Mouse (Mus musculus) E14TG2a.4 (cell line): Measurements from ENCODE around the gene Camk1d.

Experiments
- H3K27me3 ChIP-seq: 2 replicates; pipeline ENCODE4 v1.6.1; 2014; ENCODE audit warnings: low read length, control low read depth; ENCODE audit not compliant: insufficient read depth
- H3K36me3 ChIP-seq: 2 replicates; pipeline ENCODE4 v1.6.1; 2014; ENCODE audit warnings: low read length, control low read depth; ENCODE audit not compliant: insufficient read depth
- H3K4me1 ChIP-seq: replicated peaks from 2 replicates; pipeline ENCODE4 v1.6.1; 2014; ENCODE audit warnings: low read depth, low read length, control low read depth
- H3K4me3 ChIP-seq: replicated peaks from 2 replicates; pipeline ENCODE4 v1.5.1; 2014; ENCODE audit warnings: mild to moderate bottlenecking, low read length
- H3K9me3 ChIP-seq: 2 replicates; pipeline ENCODE4 v1.6.1; 2014; ENCODE audit warnings: low read length, control low read depth
- CTCF ChIP-seq: conservative IDR thresholded peaks from 2 replicates; pipeline ENCODE4 v1.5.1; 2014; ENCODE audit warnings: low read length
- NANOG ChIP-seq: IDR thresholded peaks from 2 replicates; pipeline ENCODE4 v1.6.1; 2014; ENCODE audit warnings: borderline replicate concordance, low read length, mixed read lengths
- POU5F1 ChIP-seq: IDR thresholded peaks from 2 replicates; pipeline ENCODE4 v1.6.1; 2014; ENCODE audit warnings: low read length, borderline replicate concordance

Gene Camk1d

GRCm38 (mm10) chr2:5700931-5701330 is 13.4 kb downstream of the Camk1d start:
- TF ChIP-seq POU5F1 (no peak), NANOG (no peak), CTCF (no peak)

GRCm38 (mm10) chr2:5698451-5698850 is 15.9 kb downstream of the Camk1d start:
- no peaks in the 10 kb centered on the region for H3K9me3 ChIP-seq
- no peaks in the 10 kb centered on the region for H3K27me3 ChIP-seq
- TF ChIP-seq POU5F1 (no peak), CTCF (no peak), NANOG (no peak)
- peaks cover 64% of the 10 kb centered on the region for H3K4me1 ChIP-seq
- H3K36me3 ChIP-seq = no peaks in the 10 kb centered on the region
- H3K4me3 ChIP-seq = no peak overlapping the region

More at GRCm38 (mm10) chr2:5700931-5701330, 13.4 kb downstream of the Camk1d start:
- no peak overlapping the region for H3K4me3 ChIP-seq
- no peaks in the 10 kb centered on the region for H3K36me3 ChIP-seq
- no peaks in the 10 kb centered on the region for H3K9me3 ChIP-seq
- peaks cover 45% of the 10 kb centered on the region for H3K4me1 ChIP-seq
- H3K27me3 ChIP-seq = no peaks in the 10 kb centered on the region

- no peak overlapping the region for H3K4me3 ChIP-seq
- no peaks in the 10 kb centered on the region for H3K27me3 ChIP-seq
- TF ChIP-seq CTCF = no peak
- no peak for TF ChIP-seq NANOG
- no peak for TF ChIP-seq POU5F1
- H3K36me3 ChIP-seq = no peaks in the 10 kb centered on the region
- H3K9me3 ChIP-seq = no peaks in the 10 kb centered on the region
- peaks cover 51% of the 10 kb centered on the region for H3K4me1 ChIP-seq
Measured at GRCm38 (mm10) chr2:5694094-5694493, 20.2 kb downstream of the Camk1d start.

DNA sequence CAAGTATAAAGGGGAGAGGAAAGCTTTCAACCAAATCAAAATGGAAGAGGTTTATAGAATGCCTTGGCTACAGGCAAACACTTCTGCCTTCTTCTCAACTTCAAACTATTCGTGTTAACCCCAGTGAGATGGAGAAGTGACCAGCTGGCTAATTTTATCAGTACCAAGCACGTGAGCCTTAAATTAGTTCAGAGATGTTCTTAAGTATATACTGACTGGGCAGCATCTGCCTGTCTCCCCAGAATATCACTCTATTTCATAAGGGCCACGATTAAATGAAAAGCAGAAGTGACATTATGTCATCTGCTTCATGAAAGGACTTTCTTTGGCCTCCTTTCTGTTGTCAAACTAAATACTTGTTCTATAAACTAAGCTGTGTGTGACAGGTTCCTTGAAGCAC is 22.6 kb downstream of the Camk1d start:
- peaks cover 33% of the 10 kb centered on the region for H3K4me1 ChIP-seq
- no peaks in the 10 kb centered on the region for H3K36me3 ChIP-seq
- H3K4me3 ChIP-seq = no peak overlapping the region

GRCm38 (mm10) chr2:5683366-5683765 is 30.9 kb downstream of the Camk1d start:
- no peak for TF ChIP-seq NANOG
- no peak for TF ChIP-seq CTCF
- no peak for TF ChIP-seq POU5F1
- peaks cover 41% of the 10 kb centered on the region for H3K4me1 ChIP-seq
- H3K36me3 ChIP-seq = no peaks in the 10 kb centered on the region
- H3K27me3 ChIP-seq = no peaks in the 10 kb centered on the region
- no peak overlapping the region for H3K4me3 ChIP-seq
- no peaks in the 10 kb centered on the region for H3K9me3 ChIP-seq

More for the DNA sequence above, 22.6 kb downstream of the Camk1d start:
- H3K27me3 ChIP-seq = no peaks in the 10 kb centered on the region
- TF ChIP-seq POU5F1 = no peak
- no peak for TF ChIP-seq CTCF
- TF ChIP-seq NANOG = no peak
- H3K9me3 ChIP-seq = no peaks in the 10 kb centered on the region

- Histone ChIP-seq H3K4me1 (peaks cover 51% of the 10 kb centered on the region), H3K9me3 (no peaks in the 10 kb centered on the region), H3K36me3 (no peaks in the 10 kb centered on the region), H3K4me3 (peak overlapping the region; percentile 46), H3K27me3 (no peaks in the 10 kb centered on the region)
- no peak for TF ChIP-seq CTCF
- TF ChIP-seq POU5F1 = no peak
- TF ChIP-seq NANOG = no peak
Measured at GRCm38 (mm10) chr2:5681909-5682308, 32.4 kb downstream of the Camk1d start.

GRCm38 (mm10) chr2:5681302-5681701 is 33.0 kb downstream of the Camk1d start:
- H3K9me3 ChIP-seq = no peaks in the 10 kb centered on the region
- H3K4me3 ChIP-seq = no peak overlapping the region
- H3K27me3 ChIP-seq = no peaks in the 10 kb centered on the region
- TF ChIP-seq POU5F1 = no peak
- no peak for TF ChIP-seq CTCF
- TF ChIP-seq NANOG = no peak
- H3K4me1 ChIP-seq = peaks cover 57% of the 10 kb centered on the region
- no peaks in the 10 kb centered on the region for H3K36me3 ChIP-seq

DNA sequence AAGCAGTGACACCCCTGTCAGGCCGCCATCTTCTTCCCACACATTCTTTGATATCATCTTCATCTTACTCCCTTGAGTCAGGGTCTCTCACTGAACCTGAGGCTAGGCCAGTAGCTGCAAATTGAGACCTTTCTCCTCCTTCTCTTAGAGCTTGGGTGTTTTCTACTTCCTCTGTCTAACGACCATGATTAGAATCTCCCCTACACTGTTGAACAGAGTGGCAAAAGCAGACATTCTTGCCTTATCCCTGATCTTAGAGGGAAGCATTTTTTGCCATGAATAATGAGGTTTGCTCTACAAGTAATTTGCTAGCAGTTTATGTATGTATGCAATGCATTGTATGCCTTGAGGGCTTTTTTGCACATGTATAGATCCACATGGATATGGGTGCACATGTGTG is 35.3 kb downstream of the Camk1d start:
- H3K9me3 ChIP-seq = no peaks in the 10 kb centered on the region
- TF ChIP-seq POU5F1 (no peak), NANOG (no peak), CTCF (no peak)

DNA sequence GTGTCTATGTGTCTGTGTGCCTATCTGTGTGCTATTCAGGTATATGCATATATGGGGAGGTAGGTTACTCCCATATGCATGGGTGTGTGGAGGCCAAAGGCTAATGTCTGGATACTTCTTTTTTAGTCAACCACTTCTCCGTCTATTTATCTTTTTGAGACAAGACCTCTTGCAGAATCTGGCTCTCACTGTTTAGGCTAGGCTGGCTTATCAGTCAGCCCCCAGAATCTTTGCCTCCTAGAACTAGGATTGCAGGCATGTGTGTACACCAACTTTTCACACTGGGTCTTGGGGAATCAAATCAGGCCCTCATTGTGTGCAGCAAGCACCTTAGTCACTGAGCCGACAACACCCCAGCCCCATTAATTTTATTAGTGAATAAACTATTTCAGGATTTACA is 36.8 kb downstream of the Camk1d start:
- TF ChIP-seq CTCF (no peak), NANOG (no peak), POU5F1 (no peak)
- H3K9me3 ChIP-seq = no peaks in the 10 kb centered on the region

More for the DNA sequence above, 35.3 kb downstream of the Camk1d start:
- Histone ChIP-seq H3K36me3 (no peaks in the 10 kb centered on the region), H3K27me3 (no peaks in the 10 kb centered on the region), H3K4me1 (peaks cover 78% of the 10 kb centered on the region), H3K4me3 (no peak overlapping the region)

GRCm38 (mm10) chr2:5676786-5677185 is 37.5 kb downstream of the Camk1d start:
- Histone ChIP-seq H3K4me1 (peaks cover 85% of the 10 kb centered on the region), H3K36me3 (no peaks in the 10 kb centered on the region), H3K27me3 (no peaks in the 10 kb centered on the region), H3K9me3 (no peaks in the 10 kb centered on the region), H3K4me3 (peak overlapping the region; percentile 70)
- TF ChIP-seq CTCF (no peak), POU5F1 (no peak), NANOG (no peak)

More for the DNA sequence above, 36.8 kb downstream of the Camk1d start:
- Histone ChIP-seq H3K4me1 (peaks cover 84% of the 10 kb centered on the region), H3K4me3 (no peak overlapping the region), H3K27me3 (no peaks in the 10 kb centered on the region), H3K36me3 (no peaks in the 10 kb centered on the region)
